Mouse (Mus musculus): ENCODE data around the gene Shox2.

The Shox2 gene

GRCm38 (mm10) chr3:66964884-66965283 is 16.7 kb downstream of the Shox2 start:
- DNase-seq (ENCODE audit: low read depth) = no peak

- no peak for DNase-seq (ENCODE audit: low read depth)
Measured at GRCm38 (mm10) chr3:66959972-66960371, 21.6 kb downstream of the Shox2 start.

- no peak for DNase-seq (ENCODE audit: low read depth)
Measured at GRCm38 (mm10) chr3:66955126-66955525, 26.4 kb downstream of the Shox2 start.

- DNase-seq (ENCODE audit: low read depth) = no peak
Measured at GRCm38 (mm10) chr3:66939675-66940074, 41.9 kb downstream of the Shox2 start.

- DNase-seq (ENCODE audit: low read depth) = no peak
Measured at GRCm38 (mm10) chr3:66922436-66922835, 59.1 kb downstream of the Shox2 start.
